Mouse (Mus musculus) ES-E14 (cell line): Measurements from ENCODE around the gene Nxpe4.

ENCODE experiments used
- HCFC1 ChIP-seq: IDR thresholded peaks from 2 replicates; pipeline ENCODE4 v1.6.1; 2012; ENCODE audit warnings: low read length, inconsistent platforms, borderline replicate concordance; ENCODE audit not compliant: insufficient read depth
- MAFK ChIP-seq: IDR thresholded peaks from 2 replicates; pipeline ENCODE4 v1.6.1; 2014; ENCODE audit warnings: mild to moderate bottlenecking, low read depth, low read length, inconsistent platforms; ENCODE audit not compliant: insufficient read depth
- ZC3H11A ChIP-seq: IDR thresholded peaks from 2 replicates; pipeline ENCODE4 v1.6.1; 2012; ENCODE audit warnings: low read depth, mild to moderate bottlenecking, inconsistent platforms, low read length, borderline replicate concordance
- ZNF384 ChIP-seq: IDR thresholded peaks from 2 replicates; pipeline ENCODE4 v1.6.1; 2012; ENCODE audit warnings: low read depth, low read length, inconsistent platforms

- no peak for TF ChIP-seq HCFC1
- no peak for TF ChIP-seq ZNF384
- no peak for TF ChIP-seq MAFK
- TF ChIP-seq ZC3H11A, result no peak
Observed at GRCm38 (mm10) chr9:48420437-48420836, 258.6 kb downstream of the Nxpe4 start.
